Mouse (Mus musculus) bone marrow macrophage, adult 2 months (primary cell): ENCODE results near the gene Tnni3.

Source experiments
- CTCF ChIP-seq: IDR thresholded peaks from 2 replicates; pipeline ENCODE4 v1.5.1; 2012; ENCODE audit warnings: low read depth, mild to moderate bottlenecking, low read length, moderate library complexity
- POLR2A ChIP-seq: IDR thresholded peaks from 2 replicates; pipeline ENCODE4 v1.6.1; 2012; ENCODE audit warnings: mild to moderate bottlenecking, low read depth, low read length, borderline replicate concordance

DNA sequence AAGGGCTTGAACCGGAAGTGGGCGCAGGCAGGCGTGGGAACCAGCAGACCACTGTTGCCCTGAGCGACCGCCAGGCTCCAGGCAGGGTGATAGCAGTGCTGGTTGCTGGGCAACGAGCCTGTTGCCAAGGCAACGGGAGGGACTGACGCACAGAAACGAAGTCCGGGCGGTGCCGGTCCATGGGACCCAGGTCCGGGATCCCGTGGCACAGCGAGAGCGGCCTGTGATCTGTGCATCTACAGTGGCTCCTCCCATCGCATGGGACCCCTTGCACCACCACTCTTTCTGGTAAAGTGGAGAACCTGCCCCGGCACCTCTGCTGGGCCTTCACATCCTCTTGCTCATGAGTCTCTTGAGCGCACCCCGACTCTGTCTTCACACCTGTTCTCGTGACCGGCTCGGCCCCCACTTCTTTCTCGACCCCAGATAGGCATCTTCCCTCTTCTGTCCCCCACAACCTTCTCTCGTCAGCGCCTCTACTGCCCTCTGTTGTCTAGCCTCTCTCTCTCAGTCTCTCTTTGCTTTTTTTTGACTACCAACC lies 22.6 kb upstream of the Tnni3 start:
- no peak for TF ChIP-seq CTCF
- no peak for TF ChIP-seq POLR2A
